ENCODE assay signal across 9 mouse cellular contexts in genomic region chr6:84578928-84579327, GRCm38 (mm10). TPM values are rescaled to one million over a fixed set of nuclear protein-coding genes. Genes with fewer than 3 reads are reported as not detected.
A peak's percentile ranks its signal among the peaks of the same experiment; 100 is the strongest.
DNase-seq lines count a peak whose midpoint lies in the region; ATAC-seq and TF ChIP-seq lines count a peak whose summit lies in the region.
"Had no signal": no experiment of that assay in that cellular context is flagged by ENCODE, and none has a peak within 500 bp of the region (broad histone marks: within the 10 kb centered on the region; RNA-seq: fewer than 3 reads in every experiment).

No protein-coding gene starts in this region.

- H3K4me2 ChIP-seq in forebrain, embryonic 11.5 days (ENCODE audit: low read depth, low read length, severe bottlenecking), result no peak overlapping the region
- no peak overlapping the region for H3K4me2 ChIP-seq in forebrain, embryonic 13.5 days
- no peak overlapping the region for H3K4me2 ChIP-seq in liver, embryonic 14.5 days (ENCODE audit: low read depth)

- TF ChIP-seq EP300 in liver, embryonic 14.5 days (IDR thresholded peaks at IDR 0.05; ENCODE audit: low read depth), result no peak

- H3K27ac ChIP-seq in forebrain, embryonic 11.5 days (ENCODE audit: low read depth, low read length), result no peak overlapping the region
- no peak overlapping the region for H3K27ac ChIP-seq in forebrain, embryonic 13.5 days
- H3K27ac ChIP-seq in liver, embryonic 14.5 days, result no peak overlapping the region

- ATAC-seq in forebrain, embryonic 11.5 days (replicated peaks; ENCODE audit: low FRiP score), result no peak
- ATAC-seq in forebrain, embryonic 13.5 days, result no peak
- no peak for ATAC-seq in liver, embryonic 14.5 days (ENCODE audit: insufficient read depth)
- peak; percentile 47 for ATAC-seq in megakaryocyte progenitor cell, adult 5-6 weeks (replicated peaks; ENCODE audit: poor library complexity)
- ATAC-seq in megakaryocyte, adult 5-6 weeks (ENCODE audit: poor library complexity, severe bottlenecking), result no peak
- ATAC-seq in erythroid progenitor cell, adult 5-6 weeks (replicated peaks; ENCODE audit: low FRiP score, poor library complexity, severe bottlenecking), result no peak
- ATAC-seq: Patski had no signal

- WGBS in forebrain, embryonic 11.5 days, result 6% methylated on average over 5 of the region's 5 CpGs
- 7% methylated on average over 5 of the region's 5 CpGs for WGBS in forebrain, embryonic 13.5 days
- WGBS in liver, embryonic 14.5 days (ENCODE audit: insufficient replicate concordance), result 9% methylated on average over 5 of the region's 5 CpGs

- TF ChIP-seq POLR2A in brain, embryonic 14.5 days (IDR thresholded peaks at IDR 0.05; ENCODE audit: borderline replicate concordance, extremely low read depth, insufficient read depth, insufficient read length, poor library complexity, severe bottlenecking), result no peak

- peak; percentile 65 for DNase-seq in forebrain, embryonic 11.5 days (ENCODE audit: low spot score)
- DNase-seq in liver, embryonic 14.5 days (ENCODE audit: low read depth in 3 of 3, low spot score in 3 of 3), result no peak
- DNase-seq in liver, result no peak
- peak; percentile 30 for DNase-seq in brain, embryonic 14.5 days (ENCODE audit: low read depth)

- H3K27me3 ChIP-seq in forebrain, embryonic 11.5 days (ENCODE audit: control insufficient read depth, insufficient read depth, low read length), result peaks cover 48% of the 10 kb centered on the region
- peaks cover 82% of the 10 kb centered on the region for H3K27me3 ChIP-seq in forebrain, embryonic 13.5 days
- peaks cover 28% of the 10 kb centered on the region for H3K27me3 ChIP-seq in liver, embryonic 14.5 days (ENCODE audit: control insufficient read depth, insufficient read depth, low read length)
- H3K27me3 ChIP-seq: Patski had no signal

- no peaks in the 10 kb centered on the region for H3K9me3 ChIP-seq in forebrain, embryonic 11.5 days (ENCODE audit: control insufficient read depth, low read length)
- no peaks in the 10 kb centered on the region for H3K9me3 ChIP-seq in forebrain, embryonic 13.5 days (replicated peaks)
- no peaks in the 10 kb centered on the region for H3K9me3 ChIP-seq in liver, embryonic 14.5 days (ENCODE audit: control insufficient read depth, low read length)

- H3K4me1 ChIP-seq in forebrain, embryonic 11.5 days (replicated peaks; ENCODE audit: control insufficient read depth, insufficient read depth, low read length), result peaks cover 9% of the 10 kb centered on the region
- H3K4me1 ChIP-seq in forebrain, embryonic 13.5 days, result peaks cover 15% of the 10 kb centered on the region
- H3K4me1 ChIP-seq in liver, embryonic 14.5 days (replicated peaks; ENCODE audit: control insufficient read depth in 2 of 2, insufficient read depth in 2 of 2, low read length in 1 of 2), result no peaks in the 10 kb centered on the region

- H3K9ac ChIP-seq in forebrain, embryonic 11.5 days (ENCODE audit: low read length), result no peak overlapping the region
- no peak overlapping the region for H3K9ac ChIP-seq in forebrain, embryonic 13.5 days
- no peak overlapping the region for H3K9ac ChIP-seq in liver, embryonic 14.5 days (replicated peaks)

- peak; percentile 71 for TF ChIP-seq CTCF in liver, embryonic 14.5 days (IDR thresholded peaks at IDR 0.05; ENCODE audit: low read depth)
- peak; percentile 70; the same call in 1 of the 2 replicates for TF ChIP-seq CTCF in brain, embryonic 14.5 days (IDR thresholded peaks at IDR 0.05; ENCODE audit: borderline replicate concordance, extremely low read depth, insufficient read depth, insufficient read length)

- H3K36me3 ChIP-seq in forebrain, embryonic 11.5 days (ENCODE audit: control insufficient read depth, insufficient read depth, low read length), result no peaks in the 10 kb centered on the region
- H3K36me3 ChIP-seq in forebrain, embryonic 13.5 days (ENCODE audit: poor library complexity, severe bottlenecking), result no peaks in the 10 kb centered on the region
- H3K36me3 ChIP-seq in liver, embryonic 14.5 days (replicated peaks; ENCODE audit: control insufficient read depth, insufficient read depth, low read depth), result no peaks in the 10 kb centered on the region

- no peak overlapping the region for H3K4me3 ChIP-seq in forebrain, embryonic 11.5 days (ENCODE audit: low read depth, low read length)
- no peak overlapping the region for H3K4me3 ChIP-seq in forebrain, embryonic 13.5 days
- no peak overlapping the region for H3K4me3 ChIP-seq in liver, embryonic 14.5 days (ENCODE audit: insufficient read depth in 1 of 2, low read depth in 2 of 2, low read length in 2 of 2)

RNA-seq across cellular contexts. Expression of gene Cyp26b1, which starts 14.8 kb away (rescaled TPM):
- 0.84 and 1.2 TPM in 2 replicates for polyA plus RNA-seq in forebrain, embryonic 11.5 days (2014; fragmentation: Nextera tagmentation; extraction: Ambion mirVana)
- 0.63 and 2.9 TPM in 2 replicates for polyA plus RNA-seq in forebrain, embryonic 13.5 days (2015; fragmentation: Nextera tagmentation; extraction: Ambion mirVana)
- polyA plus RNA-seq in liver, embryonic 14.5 days (2012; rRNA removed), result 0.05 and 0.07 TPM in 2 replicates
- 0.04 TPM in 1 of 2 replicates, not detected in the other for polyA plus RNA-seq in liver, embryonic 14.5 days (2014; fragmentation: Nextera tagmentation; extraction: Ambion mirVana)
- polyA plus RNA-seq in brain, embryonic 14.5 days (2012; rRNA removed), result 10.0 and 56.1 TPM in 2 replicates
- not detected in 2 replicates for total RNA-seq in megakaryocyte progenitor cell, adult 5-6 weeks (2015)
- not detected in 2 replicates for total RNA-seq in megakaryocyte progenitor cell, adult 5-6 weeks (2017)
- total RNA-seq in megakaryocyte, adult 5-6 weeks (2015), result not detected in 2 replicates
- not detected in 2 replicates for total RNA-seq in megakaryocyte, adult 5-6 weeks (2017)
- total RNA-seq in erythroid progenitor cell, adult 5-6 weeks (2015; ENCODE audit: low replicate concordance), result not detected in 2 replicates
- total RNA-seq in erythroid progenitor cell, adult 5-6 weeks (2017; ENCODE audit: low replicate concordance), result not detected in 2 replicates

Comparison
In these comparisons a context has a peak if more than half of its experiments do, and no peak if none do; other contexts are left out.
1. DNase-seq: peak in forebrain, embryonic 11.5 days (single experiment) and brain, embryonic 14.5 days (single experiment); none in liver, embryonic 14.5 days (0 of 3) and liver (single experiment).